Mouse (Mus musculus) ovary, postnatal 14 days (tissue): ENCODE measurements around the gene Slc27a2.
"Not testable (repeated sequence)": the region's sequence is repeated elsewhere in the genome, so short reads cannot be mapped to it uniquely, and the experiment has no call there.

Source experiments
- DNase-seq: peaks from one replicate; pipeline ENCODE4 v3.0.0; 2022; ENCODE audit warnings: low spot score

Gene Slc27a2

GRCm38 (mm10) chr2:126606061-126606687, 54.0 kb downstream of the Slc27a2 start:
- DNase-seq: no peak

DNA sequence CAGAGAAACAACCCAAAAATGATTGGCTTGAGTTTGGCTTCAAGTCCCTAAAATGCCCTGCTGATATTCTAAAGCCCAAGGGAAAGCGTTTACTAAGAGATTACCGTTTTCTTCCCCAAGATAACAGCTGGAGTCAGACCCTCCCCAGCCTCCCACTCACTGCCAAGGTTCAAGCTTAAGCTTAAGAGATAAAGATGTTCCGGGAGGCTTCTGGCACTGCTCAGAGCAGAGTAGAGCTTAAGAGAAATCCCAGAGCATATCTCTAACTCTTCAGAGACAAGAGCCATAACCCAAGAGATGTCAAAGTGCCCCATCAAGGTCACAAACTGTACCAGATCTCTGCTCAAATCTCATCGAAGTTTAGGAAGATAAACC, 54.5 kb downstream of the Slc27a2 start:
- DNase-seq: no peak

DNA sequence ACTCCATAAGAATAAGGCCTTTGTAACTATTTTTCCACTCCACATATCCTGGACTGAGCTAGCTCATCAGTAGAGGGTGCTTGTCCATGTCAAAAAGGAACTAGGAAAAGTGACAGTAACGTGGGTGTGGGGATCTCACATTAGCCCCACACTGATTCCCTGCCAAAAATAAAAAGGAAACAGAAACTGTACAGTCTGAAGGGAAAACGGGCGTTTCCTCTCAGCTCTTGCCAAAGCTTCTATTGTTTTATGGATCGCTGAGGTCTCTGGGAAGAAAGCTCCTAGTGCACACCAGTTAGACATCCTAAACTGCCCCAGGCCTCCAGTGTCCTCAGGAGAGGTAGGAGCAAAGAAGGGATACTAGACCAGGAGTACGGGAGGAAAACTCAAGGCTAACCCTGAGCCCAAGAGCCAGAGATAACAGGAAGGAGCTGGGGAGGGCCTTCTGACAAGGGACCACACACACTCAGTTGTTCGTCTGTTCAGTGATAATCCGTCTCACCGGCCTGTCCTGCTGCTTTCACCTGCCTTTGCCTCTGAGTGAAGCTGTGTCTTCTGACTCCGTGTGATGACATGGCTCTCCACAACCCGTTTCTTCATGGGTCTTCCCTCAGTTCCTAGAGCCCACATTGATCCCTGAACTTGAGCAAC, 55.5 kb downstream of the Slc27a2 start:
- no peak for DNase-seq

DNA sequence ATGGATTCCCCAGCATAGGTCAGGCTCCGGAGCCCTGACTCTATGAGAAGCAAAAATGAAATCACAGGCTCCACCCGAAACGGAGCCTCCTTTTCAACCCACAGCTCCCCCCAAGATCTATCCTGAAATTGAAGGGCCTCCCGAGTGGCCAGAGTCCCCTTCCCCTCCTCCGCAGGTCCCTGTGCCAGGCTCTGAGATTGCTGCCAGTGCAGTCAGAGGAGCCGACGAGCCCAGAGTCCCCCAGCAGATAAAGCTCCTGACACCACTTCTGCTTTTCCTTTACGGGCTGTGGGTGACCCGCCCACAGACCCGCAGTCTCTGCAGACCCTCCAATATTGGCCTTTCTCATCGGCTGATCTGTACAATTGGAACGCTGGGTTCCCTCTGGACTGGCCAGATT, 57.4 kb downstream of the Slc27a2 start:
- DNase-seq: not testable (repeated sequence)

DNA sequence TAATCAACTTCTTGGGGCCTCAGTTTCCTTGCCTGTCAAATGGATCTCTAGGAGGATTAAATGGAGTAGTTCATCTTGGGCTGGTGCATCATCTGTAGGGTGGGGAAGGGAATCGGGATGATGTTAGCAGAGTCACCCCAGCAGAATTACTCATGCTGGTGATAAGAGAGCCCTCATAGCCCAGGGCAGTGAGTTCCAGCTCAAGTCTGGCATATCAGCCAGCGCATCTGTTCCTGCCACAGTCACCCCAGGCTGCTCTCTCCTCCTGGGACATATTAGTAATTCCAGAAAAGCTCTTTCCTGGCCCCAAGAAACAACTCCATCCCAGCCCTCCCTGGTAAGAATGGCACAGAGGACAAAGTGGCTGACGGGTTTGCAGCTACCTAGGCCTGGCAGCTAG, 63.1 kb downstream of the Slc27a2 start:
- DNase-seq: no peak

DNA sequence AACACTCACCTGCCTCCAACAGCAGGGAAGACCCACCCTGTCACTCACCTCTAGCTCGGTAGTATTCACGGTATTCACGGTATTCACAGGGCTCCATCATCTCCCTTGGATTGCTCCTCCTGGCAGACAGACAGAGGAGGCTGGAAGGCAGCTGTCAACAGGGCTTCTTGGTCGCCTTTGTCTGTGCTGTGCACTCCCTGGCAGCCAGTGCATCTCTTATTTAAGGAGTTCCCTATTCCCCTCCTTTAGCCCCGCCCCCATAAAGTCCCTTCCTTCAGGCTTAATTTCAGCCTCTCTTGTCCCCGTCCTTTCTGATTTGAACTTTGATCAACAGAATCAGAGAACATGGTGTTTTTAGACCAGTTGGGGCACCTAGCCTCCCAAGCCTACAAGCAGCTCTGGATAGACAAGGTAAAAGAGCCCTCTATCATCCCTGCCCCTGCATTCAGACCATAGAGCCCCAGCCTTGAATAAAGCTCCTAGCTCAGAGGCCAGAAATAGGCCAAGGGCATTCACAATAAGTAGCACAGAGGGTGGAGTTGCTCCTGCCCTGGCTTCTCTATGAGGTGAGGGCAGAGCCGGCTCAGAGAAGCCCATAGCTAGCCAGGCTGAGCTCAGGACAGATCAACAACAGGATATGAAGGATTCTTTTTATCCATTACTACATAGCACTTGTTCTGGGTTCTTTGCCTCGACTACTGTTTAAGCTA, 66.4 kb downstream of the Slc27a2 start:
- DNase-seq: no peak

DNA sequence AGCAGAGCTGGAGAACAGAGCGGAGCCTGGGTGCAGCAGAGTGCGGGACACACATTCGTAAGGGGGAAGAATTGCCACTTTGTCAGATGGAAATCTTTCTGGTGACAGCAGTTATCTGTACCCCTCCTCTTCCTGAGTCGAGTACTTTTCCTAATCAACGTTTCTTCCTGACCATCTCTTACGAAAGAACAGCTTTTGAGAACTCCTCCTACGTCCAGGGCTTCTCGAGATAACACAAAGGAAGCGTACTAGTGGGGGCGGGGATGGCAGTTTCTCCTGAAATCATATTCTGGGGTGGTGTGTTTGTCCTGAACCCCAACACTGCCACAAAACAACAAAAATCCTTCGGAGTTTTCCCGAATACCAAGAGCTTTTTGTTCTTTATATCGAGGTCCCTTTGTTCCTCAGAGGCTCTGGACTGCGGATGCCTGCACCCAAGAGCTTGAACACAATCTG, 67.1 kb downstream of the Slc27a2 start, which contains the start of gene Hdc:
TSS of gene Hdc (minus strand) at position 51 of the 456 bp plus-strand sequence.
- no peak for DNase-seq

GRCm38 (mm10) chr2:126622455-126622854, 70.2 kb downstream of the Slc27a2 start:
- no peak for DNase-seq

DNA sequence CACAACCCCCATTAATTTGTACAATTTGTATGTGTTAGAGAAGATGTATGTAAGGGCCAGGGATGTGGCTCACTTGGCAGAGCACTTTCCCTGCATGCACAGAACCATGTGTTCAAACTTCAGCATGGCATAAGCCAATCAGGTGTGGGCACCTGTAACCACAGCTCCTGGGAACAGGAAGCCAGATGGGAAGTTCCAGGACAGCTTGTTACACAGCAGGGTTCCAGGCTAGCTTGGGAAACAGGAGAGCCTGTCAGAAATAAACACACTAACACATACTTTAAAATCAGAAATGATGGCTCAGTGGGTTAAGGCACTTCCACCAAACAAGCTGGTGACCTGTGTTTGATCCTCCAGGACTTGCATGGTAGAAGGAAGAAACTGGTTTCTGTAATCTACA, 70.9 kb downstream of the Slc27a2 start:
- no peak for DNase-seq

- DNase-seq: no peak
These were observed 76.3 kb downstream of the Slc27a2 start for GRCm38 (mm10) chr2:126628455-126628995.

- no peak for DNase-seq
These were observed 81.0 kb downstream of the Slc27a2 start for GRCm38 (mm10) chr2:126633165-126633564.

- DNase-seq: no peak
These were observed 84.0 kb downstream of the Slc27a2 start for GRCm38 (mm10) chr2:126635939-126636823.
